Mouse (Mus musculus): ENCODE data around the gene Slc24a2. TPM values are rescaled to one million over a fixed set of nuclear protein-coding genes. Genes with fewer than 3 reads are reported as not detected.

Slc24a2 gene
- polyA plus RNA-seq, 1 experiment = not detected

- no peak overlapping the region for H3ac ChIP-seq (ENCODE audit: control insufficient read depth, insufficient read length, low read depth)
- TF ChIP-seq MYOD1 (IDR thresholded peaks at IDR 0.05; ENCODE audit: control insufficient read depth, insufficient read length, low read depth) (no peak), CTCF (IDR thresholded peaks at IDR 0.05; ENCODE audit: control insufficient read depth, insufficient read depth, insufficient read length) (no peak), CEBPB (IDR thresholded peaks at IDR 0.05; ENCODE audit: low read depth) (no peak), USF1 (IDR thresholded peaks at IDR 0.05; ENCODE audit: low read depth) (no peak), FOSL1 (IDR thresholded peaks at IDR 0.05; ENCODE audit: insufficient read depth, low read length, poor library complexity, severe bottlenecking) (no peak)
- H3K27me3 ChIP-seq (ENCODE audit: control insufficient read depth, insufficient read depth, insufficient read length) = no peaks in the 10 kb centered on the region
- H3K79me2 ChIP-seq (ENCODE audit: control insufficient read depth, insufficient read depth) = no peaks in the 10 kb centered on the region
- H3K79me3 ChIP-seq (ENCODE audit: low read depth) = no peaks in the 10 kb centered on the region
- no peak overlapping the region for H3K4me3 ChIP-seq (ENCODE audit: insufficient read depth, poor library complexity, severe bottlenecking)
- no peaks in the 10 kb centered on the region for H3K36me3 ChIP-seq (ENCODE audit: control insufficient read depth, insufficient read depth)
Observed at GRCm38 (mm10) chr4:87079305-87079704, 151.0 kb downstream of the Slc24a2 start.

- Histone ChIP-seq H3K27me3 (ENCODE audit: control insufficient read depth, insufficient read depth, insufficient read length) (no peaks in the 10 kb centered on the region), H3K79me3 (ENCODE audit: low read depth) (no peaks in the 10 kb centered on the region), H3K79me2 (ENCODE audit: control insufficient read depth, insufficient read depth) (no peaks in the 10 kb centered on the region), H3K4me3 (ENCODE audit: insufficient read depth, poor library complexity, severe bottlenecking) (no peak overlapping the region), H3ac (ENCODE audit: control insufficient read depth, insufficient read length, low read depth) (no peak overlapping the region), H3K36me3 (ENCODE audit: control insufficient read depth, insufficient read depth) (no peaks in the 10 kb centered on the region)
- TF ChIP-seq CTCF (IDR thresholded peaks at IDR 0.05; ENCODE audit: control insufficient read depth, insufficient read depth, insufficient read length) (no peak), MYOG (IDR thresholded peaks at IDR 0.05; ENCODE audit: control insufficient read depth, extremely low read depth, insufficient read length) (no peak), FOSL1 (IDR thresholded peaks at IDR 0.05; ENCODE audit: insufficient read depth, low read length, poor library complexity, severe bottlenecking) (no peak)
Observed at GRCm38 (mm10) chr4:87078726-87079125, 151.6 kb downstream of the Slc24a2 start.

GRCm38 (mm10) chr4:87075761-87076160 is 154.5 kb downstream of the Slc24a2 start:
- no peaks in the 10 kb centered on the region for H3K27me3 ChIP-seq (ENCODE audit: control insufficient read depth, insufficient read depth, insufficient read length)
- no peak overlapping the region for H3ac ChIP-seq (ENCODE audit: control insufficient read depth, insufficient read length, low read depth)

GRCm38 (mm10) chr4:87068121-87068520 is 162.2 kb downstream of the Slc24a2 start:
- H3K27me3 ChIP-seq (ENCODE audit: control insufficient read depth, insufficient read depth, insufficient read length) = peaks cover 2% of the 10 kb centered on the region

More at GRCm38 (mm10) chr4:87075761-87076160, 154.5 kb downstream of the Slc24a2 start:
- H3K4me3 ChIP-seq (ENCODE audit: insufficient read depth, poor library complexity, severe bottlenecking) = no peak overlapping the region
- no peaks in the 10 kb centered on the region for H3K79me3 ChIP-seq (ENCODE audit: low read depth)
- TF ChIP-seq CTCF (IDR thresholded peaks at IDR 0.05; ENCODE audit: control insufficient read depth, insufficient read depth, insufficient read length) (no peak), FOSL1 (IDR thresholded peaks at IDR 0.05; ENCODE audit: insufficient read depth, low read length, poor library complexity, severe bottlenecking) (no peak), USF1 (IDR thresholded peaks at IDR 0.05; ENCODE audit: low read depth) (no peak), MYOD1 (IDR thresholded peaks at IDR 0.05; ENCODE audit: control insufficient read depth, insufficient read length, low read depth) (no peak), MYOG (IDR thresholded peaks at IDR 0.05; ENCODE audit: control insufficient read depth, extremely low read depth, insufficient read length) (no peak), CEBPB (IDR thresholded peaks at IDR 0.05; ENCODE audit: low read depth) (no peak), MAX (IDR thresholded peaks at IDR 0.05) (no peak)
- H3K79me2 ChIP-seq (ENCODE audit: control insufficient read depth, insufficient read depth) = no peaks in the 10 kb centered on the region
- no peaks in the 10 kb centered on the region for H3K36me3 ChIP-seq (ENCODE audit: control insufficient read depth, insufficient read depth)

GRCm38 (mm10) chr4:87065227-87065626 is 165.1 kb downstream of the Slc24a2 start:
- Histone ChIP-seq H3ac (ENCODE audit: control insufficient read depth, insufficient read length, low read depth) (no peak overlapping the region), H3K79me2 (ENCODE audit: control insufficient read depth, insufficient read depth) (no peaks in the 10 kb centered on the region), H3K79me3 (ENCODE audit: low read depth) (no peaks in the 10 kb centered on the region), H3K27me3 (ENCODE audit: control insufficient read depth, insufficient read depth, insufficient read length) (peaks cover 3% of the 10 kb centered on the region), H3K4me3 (ENCODE audit: insufficient read depth, poor library complexity, severe bottlenecking) (no peak overlapping the region), H3K36me3 (ENCODE audit: control insufficient read depth, insufficient read depth) (no peaks in the 10 kb centered on the region)
- no peak for TF ChIP-seq MAX (IDR thresholded peaks at IDR 0.05)
- TF ChIP-seq CEBPB (IDR thresholded peaks at IDR 0.05; ENCODE audit: low read depth) = no peak
- no peak for TF ChIP-seq FOSL1 (IDR thresholded peaks at IDR 0.05; ENCODE audit: insufficient read depth, low read length, poor library complexity, severe bottlenecking)
- TF ChIP-seq USF1 (IDR thresholded peaks at IDR 0.05; ENCODE audit: low read depth) = no peak
- TF ChIP-seq CTCF (IDR thresholded peaks at IDR 0.05; ENCODE audit: control insufficient read depth, insufficient read depth, insufficient read length) = no peak
- no peak for TF ChIP-seq MYOD1 (IDR thresholded peaks at IDR 0.05; ENCODE audit: control insufficient read depth, insufficient read length, low read depth)
- no peak for TF ChIP-seq MYOG (IDR thresholded peaks at IDR 0.05; ENCODE audit: control insufficient read depth, extremely low read depth, insufficient read length)

More at GRCm38 (mm10) chr4:87068121-87068520, 162.2 kb downstream of the Slc24a2 start:
- Histone ChIP-seq H3K79me2 (ENCODE audit: control insufficient read depth, insufficient read depth) (no peaks in the 10 kb centered on the region), H3ac (ENCODE audit: control insufficient read depth, insufficient read length, low read depth) (no peak overlapping the region), H3K4me3 (ENCODE audit: insufficient read depth, poor library complexity, severe bottlenecking) (no peak overlapping the region), H3K79me3 (ENCODE audit: low read depth) (no peaks in the 10 kb centered on the region), H3K36me3 (ENCODE audit: control insufficient read depth, insufficient read depth) (no peaks in the 10 kb centered on the region)
- no peak for TF ChIP-seq CEBPB (IDR thresholded peaks at IDR 0.05; ENCODE audit: low read depth)
- TF ChIP-seq MYOD1 (IDR thresholded peaks at IDR 0.05; ENCODE audit: control insufficient read depth, insufficient read length, low read depth) = no peak

GRCm38 (mm10) chr4:87064561-87064960 is 165.7 kb downstream of the Slc24a2 start:
- Histone ChIP-seq H3K79me2 (ENCODE audit: control insufficient read depth, insufficient read depth) (no peaks in the 10 kb centered on the region), H3K36me3 (ENCODE audit: control insufficient read depth, insufficient read depth) (no peaks in the 10 kb centered on the region), H3K79me3 (ENCODE audit: low read depth) (no peaks in the 10 kb centered on the region), H3K4me3 (ENCODE audit: insufficient read depth, poor library complexity, severe bottlenecking) (no peak overlapping the region), H3K27me3 (ENCODE audit: control insufficient read depth, insufficient read depth, insufficient read length) (peaks cover 3% of the 10 kb centered on the region), H3ac (ENCODE audit: control insufficient read depth, insufficient read length, low read depth) (no peak overlapping the region)
- TF ChIP-seq CEBPB (IDR thresholded peaks at IDR 0.05; ENCODE audit: low read depth) = no peak
- TF ChIP-seq MYOD1 (IDR thresholded peaks at IDR 0.05; ENCODE audit: control insufficient read depth, insufficient read length, low read depth) = no peak
- no peak for TF ChIP-seq MAX (IDR thresholded peaks at IDR 0.05)
- TF ChIP-seq FOSL1 (IDR thresholded peaks at IDR 0.05; ENCODE audit: insufficient read depth, low read length, poor library complexity, severe bottlenecking) = no peak
- TF ChIP-seq USF1 (IDR thresholded peaks at IDR 0.05; ENCODE audit: low read depth) = no peak
- TF ChIP-seq MYOG (IDR thresholded peaks at IDR 0.05; ENCODE audit: control insufficient read depth, extremely low read depth, insufficient read length) = no peak
- no peak for TF ChIP-seq CTCF (IDR thresholded peaks at IDR 0.05; ENCODE audit: control insufficient read depth, insufficient read depth, insufficient read length)
